Mouse (Mus musculus) cerebellum, adult 2 months (tissue): ENCODE measurements around the gene Trpm8.

Experiments used
- CTCF ChIP-seq: fragments of 200-500 bp; IDR thresholded peaks from 2 replicates; pipeline ENCODE4 v1.5.1; 2011; ENCODE audit warnings: low read depth, mild to moderate bottlenecking, control low read depth, low read length, moderate library complexity, borderline replicate concordance; ENCODE audit not compliant: insufficient read depth
- POLR2A ChIP-seq: fragments of 200-500 bp; IDR thresholded peaks from 2 replicates; pipeline ENCODE4 v1.6.1; 2011; ENCODE audit warnings: low read length, control low read depth, borderline replicate concordance; ENCODE audit not compliant: insufficient read depth

GRCm38 (mm10) chr1:88286887-88287696 is 9.6 kb downstream of the Trpm8 start:
- TF ChIP-seq CTCF (no peak), POLR2A (no peak)
